Mouse (Mus musculus) embryonic fibroblast, embryonic 13.5 days (primary cell): ENCODE results near the gene Fah.

Experiments used
- CTCF ChIP-seq: IDR thresholded peaks from 2 replicates; pipeline ENCODE4 v1.5.1; 2011; ENCODE audit warnings: mild to moderate bottlenecking, control low read depth, low read length, moderate library complexity, borderline replicate concordance; ENCODE audit not compliant: insufficient read depth
- POLR2A ChIP-seq: IDR thresholded peaks from 2 replicates; pipeline ENCODE4 v1.6.1; 2011; ENCODE audit warnings: low read depth, mild to moderate bottlenecking, control low read depth, low read length, moderate library complexity

- TF ChIP-seq POLR2A (no peak), CTCF (no peak)
Measured at GRCm38 (mm10) chr7:84604501-84604900, 2.0 kb downstream of the Fah start.
